Mouse (Mus musculus): Measurements from ENCODE around the gene Gm37419.
A peak's percentile ranks its signal among the peaks of the same experiment; 100 is the strongest.

The Gm37419 gene

GRCm38 (mm10) chr16:23988466-23989208, at the start of gene Gm37419, which contains the start of gene Bcl6:
Gene Gm37419 (plus strand): TSS chr16:23988482.
Gene Bcl6 (minus strand): TSS chr16:23988852.
- peak; percentile 91 for DNase-seq

DNA sequence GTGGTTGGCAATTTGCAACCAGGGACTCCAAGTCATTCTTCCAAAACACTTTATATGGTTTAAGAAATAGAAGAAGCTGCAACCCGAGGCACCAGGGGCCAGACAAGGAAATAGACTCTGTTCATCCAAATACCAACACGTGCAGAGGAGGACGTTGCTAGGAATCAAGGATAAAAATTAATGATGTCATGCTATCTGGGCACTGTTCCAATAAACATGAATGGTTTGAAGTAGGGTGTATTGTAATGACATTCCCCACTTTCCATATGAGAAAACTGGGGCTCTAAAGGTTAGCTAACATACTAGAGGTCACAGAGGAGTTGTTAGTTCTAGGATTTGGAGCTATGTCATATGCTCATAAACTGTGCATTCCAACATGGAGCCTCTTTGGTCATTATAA, 43.5 kb upstream of the Gm37419 start:
- DNase-seq = no peak

DNA sequence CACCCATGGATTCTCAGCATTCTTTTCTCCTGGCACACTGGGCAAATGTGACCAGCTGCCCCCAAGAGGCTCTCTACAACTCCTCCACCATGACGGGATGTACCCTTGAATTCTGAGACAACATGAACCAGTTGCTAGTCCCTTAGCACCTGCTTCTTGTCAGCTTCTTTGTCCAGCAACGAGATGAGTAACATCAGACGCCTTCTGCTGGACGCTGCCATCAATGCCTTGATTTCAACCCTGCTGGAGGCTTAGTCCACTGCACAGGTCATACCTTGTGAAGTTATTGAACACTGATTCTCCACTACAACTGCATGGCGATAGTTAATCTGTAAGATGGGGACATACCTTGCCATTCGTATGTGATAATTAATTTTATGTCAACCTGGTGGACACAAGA, 40.6 kb upstream of the Gm37419 start:
- DNase-seq = peak; percentile 29 to 33

- no peak for DNase-seq
These were observed 36.1 kb upstream of the Gm37419 start for GRCm38 (mm10) chr16:23952101-23952727.

- DNase-seq = peak; percentile 80 to 87
These were observed 34.9 kb upstream of the Gm37419 start for GRCm38 (mm10) chr16:23953189-23953958.

DNA sequence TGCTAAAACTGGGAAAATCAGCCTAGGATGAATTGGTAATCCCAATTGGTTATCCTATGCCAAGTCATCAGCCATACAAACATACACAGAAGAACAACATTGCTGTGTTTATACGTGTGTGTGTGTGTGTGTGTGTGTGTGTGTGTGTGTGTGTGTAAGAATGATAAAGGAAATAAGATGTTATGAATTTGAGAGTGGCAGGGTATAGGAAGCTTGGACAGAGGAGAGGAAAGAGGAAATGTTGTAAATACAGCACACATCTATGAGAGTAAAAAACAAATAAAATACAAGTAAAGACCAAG, 34.4 kb upstream of the Gm37419 start:
- no peak for DNase-seq

DNA sequence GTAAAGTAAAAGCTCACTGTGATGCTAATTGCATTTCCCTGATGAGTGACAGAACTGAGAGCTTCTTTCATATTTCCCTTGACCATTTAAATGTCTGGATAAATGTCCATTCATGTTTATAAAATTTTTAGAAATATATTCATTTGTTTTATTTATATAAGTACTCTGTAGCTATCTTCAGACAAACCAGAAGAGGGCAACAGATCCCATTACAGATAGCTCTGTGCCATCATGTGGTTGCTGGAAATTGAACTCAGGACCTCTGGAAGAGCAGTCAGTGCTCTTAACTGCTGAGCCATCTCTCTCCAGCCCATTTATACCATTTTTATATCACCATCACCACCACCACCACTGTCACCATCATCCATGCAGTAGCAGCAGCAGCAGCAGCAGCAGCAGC, 29.3 kb upstream of the Gm37419 start:
- DNase-seq = no peak

DNA sequence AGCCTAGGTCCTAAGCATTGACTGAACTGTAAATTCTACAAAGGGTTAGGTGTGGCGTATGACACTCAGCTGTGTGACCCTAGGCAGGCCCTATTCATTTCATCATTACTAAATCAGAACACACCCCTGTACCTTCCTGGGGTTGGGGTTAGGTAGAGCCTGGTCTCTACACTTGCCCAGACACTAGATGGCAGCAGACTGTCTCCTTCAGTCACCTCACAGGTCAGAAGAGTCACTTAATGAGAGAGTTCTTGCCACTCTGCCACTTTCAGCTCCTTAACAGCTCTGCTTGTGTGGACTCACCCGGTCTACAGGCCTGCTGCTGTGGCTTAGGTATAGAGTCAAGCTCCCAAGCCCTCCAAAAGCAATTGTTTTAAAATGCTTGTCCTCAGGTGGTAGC, 25.9 kb upstream of the Gm37419 start:
- no peak for DNase-seq

- DNase-seq = peak; percentile 45 to 56
These were observed 24.2 kb upstream of the Gm37419 start for GRCm38 (mm10) chr16:23963896-23964668.

DNA sequence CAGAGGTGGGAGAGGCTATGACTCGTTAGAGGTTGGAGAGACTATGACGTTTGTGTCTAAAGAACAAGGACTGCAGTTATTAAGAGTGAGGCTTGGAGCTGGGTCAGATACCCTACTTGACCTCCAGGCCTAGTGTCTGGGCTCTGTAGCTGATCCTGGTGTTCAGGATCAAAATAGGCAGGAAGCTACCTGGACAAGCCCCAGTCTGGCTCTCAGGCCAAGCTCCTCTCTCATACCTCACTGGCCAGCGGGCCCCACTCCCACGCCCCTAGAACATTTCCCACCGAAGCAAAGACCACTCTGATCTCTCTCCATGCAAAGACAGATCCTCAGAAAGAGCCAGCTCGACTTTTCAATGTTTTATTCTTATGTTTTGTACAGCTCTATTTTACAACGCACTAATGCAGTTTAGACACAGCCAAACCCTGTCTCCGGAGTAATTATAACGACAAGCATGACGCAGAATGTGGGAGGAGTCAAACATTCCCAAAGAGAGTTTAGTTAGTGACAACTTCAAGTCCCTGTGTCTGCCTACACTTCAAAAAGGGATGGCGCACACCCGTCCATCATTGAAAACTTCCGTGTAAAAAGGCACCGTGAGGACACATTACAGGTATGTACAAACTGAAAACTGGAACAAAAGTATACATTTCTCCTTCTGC, 23.4 kb upstream of the Gm37419 start:
- no peak for DNase-seq

- no peak for DNase-seq
These were observed 22.2 kb upstream of the Gm37419 start for GRCm38 (mm10) chr16:23966066-23966465.

- no peak for DNase-seq
These were observed 21.0 kb upstream of the Gm37419 start for GRCm38 (mm10) chr16:23967301-23967700.

GRCm38 (mm10) chr16:23968888-23969287, 19.4 kb upstream of the Gm37419 start:
- DNase-seq = no peak

GRCm38 (mm10) chr16:23969919-23970318, 18.4 kb upstream of the Gm37419 start:
- DNase-seq = peak; percentile 48 to 49

GRCm38 (mm10) chr16:23972126-23972740, 16.0 kb upstream of the Gm37419 start:
- DNase-seq = no peak

GRCm38 (mm10) chr16:23972901-23973300, 15.4 kb upstream of the Gm37419 start:
- DNase-seq = no peak

- no peak for DNase-seq
These were observed 14.5 kb upstream of the Gm37419 start for GRCm38 (mm10) chr16:23973635-23974367.

- no peak for DNase-seq
These were observed 12.1 kb upstream of the Gm37419 start for GRCm38 (mm10) chr16:23976196-23976595.

GRCm38 (mm10) chr16:23977732-23978131, 10.6 kb upstream of the Gm37419 start:
- no peak for DNase-seq

- no peak for DNase-seq
These were observed 9.8 kb upstream of the Gm37419 start for GRCm38 (mm10) chr16:23978495-23978894.

DNA sequence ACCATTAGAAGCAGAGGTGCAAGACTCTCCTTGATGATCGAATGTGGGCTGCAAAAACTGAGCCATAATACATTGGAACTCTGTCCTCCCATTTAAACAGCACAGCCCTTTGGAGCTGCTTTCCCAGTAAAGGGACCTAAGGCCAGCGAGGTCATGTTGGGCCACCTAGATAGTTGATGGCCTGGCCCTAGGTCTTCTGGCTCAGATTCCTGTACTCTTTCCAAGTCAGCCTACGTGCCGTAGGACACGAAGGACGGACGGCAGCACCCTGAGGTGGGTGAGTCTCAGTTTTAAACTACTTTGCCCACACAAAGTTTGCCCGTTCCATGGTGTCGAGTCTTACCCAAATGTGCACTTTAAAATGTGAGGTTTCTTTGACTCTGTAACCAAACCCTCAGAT, 8.8 kb upstream of the Gm37419 start:
- no peak for DNase-seq
